Mouse (Mus musculus): ENCODE results near the gene G0s2. TPM values are rescaled to one million over a fixed set of nuclear protein-coding genes. Genes with fewer than 3 reads are reported as not detected.
A peak's percentile ranks its signal among the peaks of the same experiment; 100 is the strongest.

Gene G0s2
- total RNA-seq, 2 experiments from 2014 or later: 6.0 to 7.3 TPM

DNA sequence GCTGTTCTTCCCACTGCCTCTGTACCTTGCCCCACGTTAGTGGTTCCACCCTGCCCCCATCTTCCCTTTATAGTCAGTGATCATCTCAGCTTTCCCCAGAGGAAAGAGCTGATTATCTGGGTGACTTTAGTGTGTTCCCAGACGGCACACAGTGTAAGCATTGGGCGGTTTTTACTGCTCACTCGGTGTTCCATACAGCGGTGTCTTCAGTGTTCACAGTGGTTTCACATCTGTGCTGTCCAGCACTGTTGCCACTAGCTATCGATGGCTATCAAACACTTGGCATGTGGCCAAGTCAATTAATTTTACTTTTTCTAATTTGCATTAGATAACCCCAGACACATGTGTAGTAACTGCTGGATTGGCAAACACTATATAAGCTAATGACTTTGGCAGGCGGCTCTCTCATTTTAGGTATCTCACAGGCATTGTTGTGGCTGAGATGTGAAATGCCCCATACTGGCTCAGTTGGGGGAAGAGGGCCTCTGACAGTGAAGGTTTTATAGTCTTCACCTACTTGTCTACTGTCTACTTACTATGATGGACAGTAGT, 11.3 kb upstream of the G0s2 start:
- Histone ChIP-seq H3K27ac (no peak overlapping the region), H3K4me3 (no peak overlapping the region)
- no peak for DNase-seq (ENCODE audit: extremely low spot score in 1 of 2, low spot score in 2 of 2)
- intact Hi-C loops (cut with DNase I): no loop called here
- TF ChIP-seq CTCF (IDR thresholded peaks at IDR 0.05): no peak

DNA sequence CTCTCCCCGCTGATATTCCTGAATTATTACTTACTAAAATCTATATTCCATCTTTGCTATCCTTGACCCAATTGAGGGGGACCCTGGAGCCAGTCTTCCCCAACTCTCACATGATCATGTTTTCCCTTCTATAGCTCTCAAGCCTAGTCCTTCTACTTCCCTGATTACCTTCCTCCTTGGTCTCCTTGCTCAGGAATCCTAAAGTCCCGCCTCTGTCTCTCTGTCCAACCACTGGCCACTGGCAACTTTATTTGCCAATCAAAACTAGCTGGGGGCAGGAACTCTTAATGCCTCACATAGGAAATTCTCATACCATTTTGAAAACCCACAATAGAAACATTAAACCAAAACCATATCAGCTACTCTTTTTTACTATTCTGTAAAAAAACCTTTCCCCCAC, 8.3 kb upstream of the G0s2 start:
- DNase-seq (ENCODE audit: extremely low spot score in 1 of 2, low spot score in 2 of 2): no peak
- intact Hi-C loops (cut with DNase I): no loop called here
- Histone ChIP-seq H3K27ac (no peak overlapping the region), H3K4me3 (no peak overlapping the region)
- TF ChIP-seq CTCF (IDR thresholded peaks at IDR 0.05): no peak

DNA sequence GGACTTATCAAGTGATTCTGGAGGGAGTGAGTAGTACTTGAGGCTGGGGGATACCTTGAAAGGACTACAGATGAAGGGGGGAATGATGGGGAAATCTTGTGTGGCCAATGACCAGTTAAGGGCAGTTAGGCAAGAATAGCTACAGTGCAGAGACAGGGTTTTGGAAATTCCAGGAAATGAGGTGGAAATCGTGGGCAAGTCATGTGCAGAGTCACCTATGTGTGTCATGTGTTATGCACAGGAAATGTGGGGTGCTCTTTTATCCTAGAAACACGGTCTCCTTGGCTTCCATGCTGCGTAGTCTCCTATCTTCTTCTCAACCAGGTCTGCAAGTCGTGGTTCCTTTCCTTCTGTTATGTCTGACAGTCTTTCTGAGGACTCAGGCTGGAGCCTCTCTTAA, 6.5 kb upstream of the G0s2 start:
- H3K27ac ChIP-seq: no peak overlapping the region
- no peak overlapping the region for H3K4me3 ChIP-seq
- intact Hi-C loops (cut with DNase I): no loop called here
- TF ChIP-seq CTCF (IDR thresholded peaks at IDR 0.05): no peak
- no peak for DNase-seq (ENCODE audit: extremely low spot score in 1 of 2, low spot score in 2 of 2)

DNA sequence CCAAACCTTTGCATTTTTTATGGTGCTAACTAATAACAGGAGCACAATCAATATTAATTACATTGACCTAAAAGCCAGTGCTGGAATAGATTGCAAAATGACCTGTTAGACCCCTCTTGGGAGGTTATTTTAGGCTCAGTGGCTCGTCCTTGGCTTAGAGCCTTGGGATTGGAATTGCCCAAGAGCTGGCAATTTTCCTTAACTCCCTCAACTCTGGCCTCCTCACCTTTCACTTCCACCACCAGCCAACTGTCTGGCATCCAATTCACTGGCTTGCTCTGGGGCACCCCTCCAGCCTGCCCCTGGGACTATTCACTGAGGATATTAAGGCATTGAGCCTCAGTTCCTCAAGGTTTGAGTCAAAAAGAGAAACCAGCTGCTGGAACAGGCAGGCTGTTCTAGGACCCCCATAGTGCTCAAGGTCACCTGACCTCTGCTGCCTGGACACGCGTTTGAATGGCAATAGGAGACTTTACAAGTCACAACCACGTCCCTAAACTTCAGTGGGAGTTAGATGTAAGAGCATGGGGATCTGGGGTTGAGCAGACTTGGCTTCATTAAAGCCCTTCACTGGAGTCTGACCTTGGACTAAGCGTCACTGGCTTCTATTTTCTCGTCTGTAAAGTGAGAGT, 5.5 kb upstream of the G0s2 start:
- TF ChIP-seq CTCF (IDR thresholded peaks at IDR 0.05): no peak
- H3K4me3 ChIP-seq: no peak overlapping the region
- DNase-seq (ENCODE audit: extremely low spot score in 1 of 2, low spot score in 2 of 2): no peak
- intact Hi-C loops (cut with DNase I): no loop called here
- H3K27ac ChIP-seq: no peak overlapping the region

DNA sequence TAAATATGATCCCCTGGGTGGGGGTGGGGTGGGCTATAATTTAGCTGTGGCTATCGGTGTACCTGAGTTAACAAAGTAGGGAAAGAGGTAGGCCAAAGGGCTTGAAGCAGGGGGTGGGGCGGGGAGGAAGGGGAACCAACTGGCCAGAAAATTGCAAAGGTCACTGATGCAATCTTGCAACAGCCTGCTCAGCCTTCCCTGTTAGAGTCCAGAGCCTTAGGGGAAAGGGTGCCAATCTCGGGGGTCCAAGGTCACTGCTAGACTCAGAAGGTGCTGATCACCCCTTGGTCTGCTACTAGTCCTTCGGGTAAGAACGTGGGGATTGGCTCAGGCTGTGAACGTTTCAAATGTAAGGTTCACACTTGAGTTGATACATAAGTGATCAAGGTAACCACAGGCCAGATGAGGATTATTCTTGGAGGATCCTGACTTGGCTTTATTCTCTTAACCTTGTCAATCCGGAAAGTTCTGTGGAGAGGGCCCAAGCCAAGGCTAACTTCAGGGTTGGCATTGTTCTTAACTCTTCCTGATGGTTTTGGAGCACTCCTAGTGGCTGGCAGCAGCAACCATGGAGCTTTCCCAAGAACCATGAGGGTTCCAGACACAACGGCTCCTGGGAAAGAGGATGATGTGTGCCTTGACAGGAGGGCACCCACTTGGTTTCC, 1.5 kb upstream of the G0s2 start:
- Histone ChIP-seq H3K27ac (no peak overlapping the region), H3K4me3 (no peak overlapping the region)
- TF ChIP-seq CTCF (IDR thresholded peaks at IDR 0.05): no peak; the same call in 1 of the 2 replicates
- DNase-seq (ENCODE audit: extremely low spot score in 1 of 2, low spot score in 2 of 2): no peak
- intact Hi-C loops (cut with DNase I): no loop called here

DNA sequence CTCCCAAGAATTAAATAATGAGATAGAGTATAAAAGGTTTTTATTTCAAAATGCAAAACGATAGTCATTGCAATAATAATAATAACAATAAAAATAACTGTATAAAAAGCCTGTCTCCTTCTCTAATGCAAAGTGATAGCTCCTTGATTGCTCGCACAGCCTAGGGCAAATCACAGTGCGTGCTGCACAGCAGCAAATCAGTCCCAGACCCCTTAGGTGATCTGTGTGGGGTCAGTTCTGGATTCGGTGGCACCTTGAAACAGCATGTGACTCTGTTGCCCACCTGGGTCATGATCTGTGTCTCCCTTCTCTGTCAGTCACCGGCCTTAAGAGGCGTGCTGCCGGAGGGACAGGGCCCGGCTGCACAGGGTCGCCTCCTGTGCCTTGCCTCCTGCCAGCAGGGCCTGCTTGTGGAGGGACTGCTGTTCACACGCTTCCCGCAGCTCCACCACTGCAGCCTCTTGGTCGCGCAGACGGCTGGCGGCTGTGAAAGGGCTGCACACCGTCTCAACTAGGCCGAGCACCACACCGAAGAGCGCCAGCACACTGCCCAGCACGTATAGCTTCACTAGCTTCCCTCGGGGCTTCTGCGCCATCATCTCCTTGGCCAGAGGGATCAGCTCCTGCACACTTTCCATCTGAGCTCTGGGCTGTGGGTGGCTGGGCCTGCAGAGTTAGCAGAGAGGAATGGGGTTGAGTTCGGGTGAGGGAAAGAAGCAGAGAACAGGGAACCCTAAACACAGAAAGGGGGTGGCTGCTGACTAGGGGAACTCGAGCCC, 691 bp downstream of the G0s2 start:
- Histone ChIP-seq H3K4me3 (peak overlapping the region; percentile 51), H3K27ac (peak overlapping the region; percentile 91)
- TF ChIP-seq CTCF (IDR thresholded peaks at IDR 0.05): no peak
- peak; percentile 22 to 43 for DNase-seq (ENCODE audit: extremely low spot score in 1 of 2, low spot score in 2 of 2)
- intact Hi-C loops (cut with DNase I): loop anchor here (2.0 kb wide), 1 partner anchor 46 kb away; no protein-coding TSS in a partner anchor

DNA sequence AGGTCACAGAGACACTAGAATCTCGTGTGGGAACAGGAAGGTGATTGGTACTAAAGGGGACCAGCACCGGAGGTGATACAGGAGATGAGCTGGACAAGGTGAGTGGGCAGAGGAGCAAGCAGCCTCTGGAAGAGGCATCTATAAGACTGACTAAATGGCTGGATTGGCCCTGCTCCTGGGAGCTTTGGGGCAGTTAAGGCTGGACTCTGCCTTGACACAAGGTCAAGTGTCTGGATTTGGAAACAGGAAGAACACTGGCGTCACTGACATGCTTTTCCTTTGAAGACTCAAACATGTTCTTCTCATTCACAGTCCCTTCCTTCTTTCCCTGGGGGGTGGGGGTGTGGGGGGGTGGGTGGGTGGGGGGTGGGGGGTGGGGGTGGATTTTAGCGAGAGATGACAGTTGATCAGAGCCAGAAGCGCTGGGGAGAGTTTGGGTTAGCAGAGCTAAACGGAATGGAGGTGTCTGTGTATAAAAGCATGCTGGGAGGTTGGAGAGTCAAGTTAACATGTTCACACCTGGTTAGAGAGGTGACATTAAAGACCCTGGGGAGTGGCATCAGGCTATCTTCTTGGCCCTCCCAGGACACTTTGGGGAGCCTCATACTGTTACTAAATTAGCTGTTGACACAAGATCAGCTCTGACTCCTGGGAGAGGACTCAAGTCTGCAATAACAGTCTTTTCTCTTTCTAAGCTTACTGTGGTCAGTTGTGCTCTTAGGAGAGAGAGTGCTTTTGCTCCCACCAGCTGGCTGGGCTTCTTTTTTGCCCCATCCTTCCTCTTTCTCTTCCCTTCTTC, 1.9 kb downstream of the G0s2 start:
- Histone ChIP-seq H3K27ac (no peak overlapping the region; the same call in 1 of the 2 replicates), H3K4me3 (no peak overlapping the region; the same call in 1 of the 2 replicates)
- TF ChIP-seq CTCF (IDR thresholded peaks at IDR 0.05): no peak
- intact Hi-C loops (cut with DNase I): no loop called here
- no peak for DNase-seq (ENCODE audit: extremely low spot score in 1 of 2, low spot score in 2 of 2)

DNA sequence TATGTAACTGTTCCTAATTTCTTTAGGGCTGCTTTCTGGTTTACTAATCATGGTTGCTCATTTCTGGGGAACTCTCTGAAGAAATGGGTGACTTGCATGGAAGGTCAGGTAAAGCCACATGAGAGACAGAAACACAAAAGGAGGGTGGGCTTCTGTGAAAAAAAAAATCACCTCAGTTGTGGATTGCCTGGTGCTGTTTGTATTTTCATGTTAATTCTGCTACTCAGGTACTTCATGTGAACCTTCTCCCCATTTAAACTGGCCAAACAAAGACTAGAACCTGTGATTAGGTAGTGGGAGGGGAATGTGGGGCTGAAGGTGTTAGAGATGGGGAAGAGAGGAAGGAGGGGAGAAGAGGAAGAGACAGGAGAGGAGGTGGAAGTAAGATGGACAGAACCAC, 7.3 kb downstream of the G0s2 start:
- TF ChIP-seq CTCF (IDR thresholded peaks at IDR 0.05): no peak
- H3K27ac ChIP-seq: no peak overlapping the region
- no peak overlapping the region for H3K4me3 ChIP-seq
- intact Hi-C loops (cut with DNase I): no loop called here
- no peak for DNase-seq (ENCODE audit: extremely low spot score in 1 of 2, low spot score in 2 of 2)

DNA sequence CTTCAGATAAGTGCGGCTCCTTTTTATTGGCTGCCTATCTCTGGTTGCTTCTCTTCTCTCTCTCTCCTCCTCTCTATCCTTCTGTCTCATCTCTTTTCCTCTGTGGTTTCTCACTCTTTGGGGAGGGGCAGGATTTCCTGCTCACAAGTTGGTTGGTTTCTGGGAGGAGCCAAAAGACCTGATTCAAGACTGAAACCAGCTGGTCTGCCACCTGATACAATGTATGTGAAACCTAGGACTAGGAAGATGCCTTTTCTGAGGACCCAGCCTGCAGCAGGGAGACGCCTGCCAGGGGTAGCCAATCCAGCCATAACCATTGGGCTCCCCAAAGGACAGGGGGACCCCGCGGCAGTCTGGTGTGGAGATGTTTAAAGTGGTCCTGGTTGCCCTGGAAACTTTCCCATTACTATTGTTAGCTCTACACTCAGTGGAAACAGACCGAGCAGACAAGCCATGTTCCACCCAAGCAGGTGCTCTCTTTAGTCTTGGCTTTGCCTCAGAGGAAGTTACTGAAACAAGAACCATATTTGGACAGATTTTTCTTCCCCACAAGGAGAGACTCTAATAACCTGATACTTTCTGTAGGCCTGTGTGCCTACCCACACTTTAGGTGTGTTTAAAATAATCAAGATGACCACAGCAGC, 8.9 kb downstream of the G0s2 start, which contains the start of gene Hsd11b1:
TSS of gene Hsd11b1 (minus strand) at position 121 of the 644 bp plus-strand sequence.
- H3K4me3 ChIP-seq: no peak within 1 kb of the TSS
- H3K27ac ChIP-seq: no peak within 1 kb of the TSS
- TF ChIP-seq CTCF (IDR thresholded peaks at IDR 0.05): no peak
- intact Hi-C loops (cut with DNase I): no loop called here
- no peak for DNase-seq (ENCODE audit: extremely low spot score in 1 of 2, low spot score in 2 of 2)

DNA sequence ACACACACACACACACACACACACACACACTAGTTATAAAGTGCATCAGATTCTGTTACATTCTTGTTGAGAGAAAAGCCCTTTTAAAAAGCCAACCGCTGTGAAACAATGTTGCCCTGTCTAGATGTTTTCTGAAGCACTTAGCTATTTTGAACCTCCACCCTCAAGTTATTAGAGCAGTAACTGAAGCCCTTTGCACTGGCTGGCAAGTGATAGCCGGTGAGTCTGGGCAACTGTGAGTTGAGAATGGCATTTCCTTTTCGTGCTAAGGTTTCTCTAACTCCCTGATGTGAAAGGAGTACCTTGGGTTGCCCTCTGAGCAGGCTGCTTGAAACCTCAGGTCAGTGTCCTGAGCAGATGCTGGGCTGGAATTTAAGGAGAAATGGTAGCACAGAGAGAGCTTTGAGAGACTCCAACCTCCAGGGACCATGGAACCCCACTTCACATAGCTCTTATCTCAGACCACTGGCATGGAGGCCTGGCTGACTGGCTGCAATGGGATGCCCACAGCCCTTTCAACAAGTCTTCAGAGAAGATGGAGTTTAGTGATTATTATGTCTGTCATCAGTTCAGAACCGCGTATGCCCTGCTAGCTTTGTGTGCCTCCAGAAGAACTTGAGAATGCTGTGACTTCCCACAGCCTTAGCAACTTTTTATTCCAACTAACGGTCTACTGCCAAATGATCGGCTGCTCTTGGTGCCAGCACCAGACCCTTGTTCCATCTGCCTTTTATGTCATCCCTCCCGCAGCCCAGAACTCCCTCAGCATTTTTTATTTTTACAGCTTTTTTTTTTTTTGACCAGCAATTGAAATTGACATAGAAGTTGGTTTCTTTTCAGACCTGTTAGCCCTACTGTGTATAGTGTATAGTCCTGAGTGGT, 9.8 kb downstream of the G0s2 start:
- Histone ChIP-seq H3K27ac (no peak overlapping the region), H3K4me3 (no peak overlapping the region)
- TF ChIP-seq CTCF (IDR thresholded peaks at IDR 0.05): no peak
- intact Hi-C loops (cut with DNase I): no loop called here
- no peak for DNase-seq (ENCODE audit: extremely low spot score in 1 of 2, low spot score in 2 of 2)
